Comparison of ENCODE assay signal across 8 mouse cellular contexts in the genomic region with DNA sequence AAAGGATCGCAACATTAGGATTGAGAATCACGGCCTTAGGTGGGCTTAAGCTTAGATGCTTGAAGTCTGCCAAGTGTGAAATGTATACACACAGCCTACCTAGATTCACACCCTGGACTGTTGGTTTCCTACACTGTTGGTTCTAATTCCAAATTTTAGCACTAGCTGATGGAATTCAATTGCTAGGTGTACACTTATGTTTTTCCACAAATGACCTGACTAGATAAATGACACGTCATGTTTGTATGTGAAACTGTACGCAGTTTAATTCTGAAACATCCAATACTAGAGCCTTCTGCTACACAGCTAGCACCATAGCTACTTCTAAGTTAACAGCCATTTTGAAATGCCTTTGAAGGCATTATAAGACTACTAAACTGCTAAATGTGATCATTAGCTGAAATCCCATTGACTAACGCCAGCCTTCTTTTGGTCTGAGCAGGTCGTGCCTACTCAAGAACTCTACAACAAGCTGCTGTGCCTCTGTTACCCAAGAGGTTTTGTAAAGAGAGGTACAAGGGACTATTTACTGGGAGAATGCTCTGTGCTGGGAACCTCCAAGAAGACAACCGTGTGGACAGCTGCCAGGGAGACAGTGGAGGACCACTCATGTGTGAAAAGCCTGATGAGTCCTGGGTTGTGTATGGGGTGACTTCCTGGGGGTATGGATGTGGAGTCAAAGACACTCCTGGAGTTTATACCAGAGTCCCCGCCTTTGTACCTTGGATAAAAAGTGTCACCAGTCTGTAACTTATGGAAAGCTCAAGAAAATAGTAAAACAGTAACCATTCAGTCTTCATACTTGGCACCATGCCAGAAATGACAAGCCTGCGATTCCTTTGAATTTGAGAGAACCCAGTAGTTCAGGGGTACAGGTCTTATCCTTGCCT. TPM values are rescaled to one million over a fixed set of nuclear protein-coding genes. Genes with fewer than 3 reads are reported as not detected.
DNase-seq lines count a peak whose midpoint lies in the region; ATAC-seq and TF ChIP-seq lines count a peak whose summit lies in the region.

No protein-coding gene starts in this region.

- ATAC-seq in forebrain, embryonic 11.5 days (replicated peaks; ENCODE audit: low FRiP score) = no peak
- no peak for ATAC-seq in forebrain, embryonic 16.5 days
- no peak for ATAC-seq in hindbrain, embryonic 16.5 days
- ATAC-seq in liver, embryonic 14.5 days (ENCODE audit: insufficient read depth) = no peak

- no peak overlapping the region for H3K4me3 ChIP-seq in forebrain, embryonic 11.5 days (ENCODE audit: low read depth, low read length)
- no peak overlapping the region for H3K4me3 ChIP-seq in forebrain, embryonic 16.5 days (replicated peaks; ENCODE audit: low read length)
- no peak overlapping the region for H3K4me3 ChIP-seq in hindbrain, embryonic 16.5 days (ENCODE audit: low read length)
- peak overlapping the region; percentile 28 to 86; a peak in 3 of 4 replicates for H3K4me3 ChIP-seq in liver, embryonic 14.5 days (ENCODE audit: insufficient read depth in 1 of 2, low read depth in 2 of 2, low read length in 2 of 2)

- H3K4me1 ChIP-seq in forebrain, embryonic 11.5 days (replicated peaks; ENCODE audit: control insufficient read depth, insufficient read depth, low read length) = no peaks in the 10 kb centered on the region
- peaks cover 16% of the 10 kb centered on the region for H3K4me1 ChIP-seq in forebrain, embryonic 16.5 days (replicated peaks; ENCODE audit: control insufficient read depth, insufficient read depth, low read length)
- H3K4me1 ChIP-seq in hindbrain, embryonic 16.5 days (ENCODE audit: control insufficient read depth, insufficient read depth, low read depth, low read length) = peaks cover 7% of the 10 kb centered on the region
- peaks cover 0 to 8% of the 10 kb centered on the region in 2 experiments; a peak in 2 of 4 replicates for H3K4me1 ChIP-seq in liver, embryonic 14.5 days (replicated peaks; ENCODE audit: control insufficient read depth in 2 of 2, insufficient read depth in 2 of 2, low read length in 1 of 2)

- no peak for TF ChIP-seq EP300 in liver, embryonic 14.5 days (IDR thresholded peaks at IDR 0.05; ENCODE audit: low read depth)

- H3K36me3 ChIP-seq in forebrain, embryonic 11.5 days (ENCODE audit: control insufficient read depth, insufficient read depth, low read length) = no peaks in the 10 kb centered on the region; the same call in 1 of the 2 replicates
- H3K36me3 ChIP-seq in forebrain, embryonic 16.5 days (ENCODE audit: control insufficient read depth, insufficient read depth) = peaks cover 3% of the 10 kb centered on the region; the same call in 1 of the 2 replicates
- H3K36me3 ChIP-seq in hindbrain, embryonic 16.5 days (ENCODE audit: control insufficient read depth, insufficient read depth, low read length) = no peaks in the 10 kb centered on the region
- peaks cover 16% of the 10 kb centered on the region for H3K36me3 ChIP-seq in liver, embryonic 14.5 days (replicated peaks; ENCODE audit: control insufficient read depth, insufficient read depth, low read depth)

- no peaks in the 10 kb centered on the region for H3K27me3 ChIP-seq in forebrain, embryonic 11.5 days (ENCODE audit: control insufficient read depth, insufficient read depth, low read length)
- H3K27me3 ChIP-seq in forebrain, embryonic 16.5 days (replicated peaks; ENCODE audit: control insufficient read depth, insufficient read depth, low read length) = no peaks in the 10 kb centered on the region
- H3K27me3 ChIP-seq in hindbrain, embryonic 16.5 days (replicated peaks; ENCODE audit: control insufficient read depth, insufficient read depth, low read length) = no peaks in the 10 kb centered on the region
- no peaks in the 10 kb centered on the region for H3K27me3 ChIP-seq in liver, embryonic 14.5 days (ENCODE audit: control insufficient read depth, insufficient read depth, low read length)

- H3K9ac ChIP-seq in forebrain, embryonic 11.5 days (ENCODE audit: low read length) = no peak overlapping the region
- no peak overlapping the region for H3K9ac ChIP-seq in forebrain, embryonic 16.5 days (replicated peaks; ENCODE audit: low read depth, low read length)
- no peak overlapping the region for H3K9ac ChIP-seq in hindbrain, embryonic 16.5 days (ENCODE audit: low read depth, low read length)
- H3K9ac ChIP-seq in liver, embryonic 14.5 days (replicated peaks) = peak overlapping the region; percentile 50; the same call in 1 of the 2 replicates

- H3K27ac ChIP-seq in forebrain, embryonic 11.5 days (ENCODE audit: low read depth, low read length) = no peak overlapping the region
- no peak overlapping the region for H3K27ac ChIP-seq in forebrain, embryonic 16.5 days (ENCODE audit: low read length)
- no peak overlapping the region for H3K27ac ChIP-seq in hindbrain, embryonic 16.5 days (ENCODE audit: low read depth, low read length)
- peak overlapping the region; percentile 73 for H3K27ac ChIP-seq in liver, embryonic 14.5 days

- DNase-seq in forebrain, embryonic 11.5 days (ENCODE audit: low spot score) = no peak
- peak; percentile 64 for DNase-seq in 416B (ENCODE audit: low read depth)
- peak; percentile 37 for DNase-seq in c-Kit-positive CD71-positive TER-119-positive erythroid progenitor cells, embryonic 14.5 days (ENCODE audit: low spot score)
- no peak for DNase-seq in liver, embryonic 14.5 days (ENCODE audit: low read depth in 3 of 3, low spot score in 3 of 3)
- DNase-seq in thymus, postnatal 25 days = no peak
- no peak for DNase-seq in spleen, postnatal 4 days (ENCODE audit: low spot score in 2 of 2)

- 53% methylated on average over 9 of the region's 9 CpGs for WGBS in forebrain, embryonic 11.5 days
- WGBS in forebrain, embryonic 16.5 days = 48% methylated on average over 9 of the region's 9 CpGs
- 49% methylated on average over 9 of the region's 9 CpGs for WGBS in hindbrain, embryonic 16.5 days
- 36% methylated on average over 9 of the region's 9 CpGs for WGBS in liver, embryonic 14.5 days (ENCODE audit: insufficient replicate concordance)

- 0 out of 2 replicates have a peak overlapping the region, but pooled peaks have one; percentile 15 for H3K4me2 ChIP-seq in forebrain, embryonic 11.5 days (ENCODE audit: low read depth, low read length, severe bottlenecking)
- no peak overlapping the region for H3K4me2 ChIP-seq in forebrain, embryonic 16.5 days (ENCODE audit: low read length)
- peak overlapping the region; percentile 2; the same call in 1 of the 2 replicates for H3K4me2 ChIP-seq in hindbrain, embryonic 16.5 days (ENCODE audit: low read length)
- H3K4me2 ChIP-seq in liver, embryonic 14.5 days (ENCODE audit: low read depth) = peak overlapping the region; percentile 88

- TF ChIP-seq CTCF in liver, embryonic 14.5 days (IDR thresholded peaks at IDR 0.05; ENCODE audit: low read depth) = no peak

- no peaks in the 10 kb centered on the region for H3K9me3 ChIP-seq in forebrain, embryonic 11.5 days (ENCODE audit: control insufficient read depth, low read length)
- H3K9me3 ChIP-seq in forebrain, embryonic 16.5 days (ENCODE audit: control insufficient read depth, low read length) = no peaks in the 10 kb centered on the region
- H3K9me3 ChIP-seq in hindbrain, embryonic 16.5 days (ENCODE audit: control insufficient read depth, low read length) = no peaks in the 10 kb centered on the region
- no peaks in the 10 kb centered on the region for H3K9me3 ChIP-seq in liver, embryonic 14.5 days (ENCODE audit: control insufficient read depth, low read length)

RNA-seq across cellular contexts. Expression of a gene that starts 59.3 kb away (rescaled TPM):
- 1.1 and 1.7 TPM in 2 replicates for polyA plus RNA-seq in forebrain, embryonic 11.5 days (2014; fragmentation: Nextera tagmentation; extraction: Ambion mirVana)
- 5.9 and 6.9 TPM in 2 replicates for polyA plus RNA-seq in forebrain, embryonic 16.5 days (2015; fragmentation: Nextera tagmentation; extraction: Ambion mirVana)
- 25.1 and 25.9 TPM in 2 replicates for polyA plus RNA-seq in hindbrain, embryonic 16.5 days (2015; fragmentation: Nextera tagmentation; extraction: Ambion mirVana)
- 0.13 and 0.18 TPM in 2 replicates for polyA plus RNA-seq in liver, embryonic 14.5 days (2012; rRNA removed)
- polyA plus RNA-seq in liver, embryonic 14.5 days (2014; fragmentation: Nextera tagmentation; extraction: Ambion mirVana) = 0.25 and 0.34 TPM in 2 replicates

Comparison
In these comparisons a context has a peak if more than half of its experiments do, and no peak if none do; other contexts are left out.
1. DNase-seq: peak in 416B (single experiment) and c-Kit-positive CD71-positive TER-119-positive erythroid progenitor cells, embryonic 14.5 days (single experiment); none in forebrain, embryonic 11.5 days (single experiment), liver, embryonic 14.5 days (0 of 3), thymus, postnatal 25 days (single experiment) and spleen, postnatal 4 days (0 of 2).
2. H3K4me3 ChIP-seq: peak in liver, embryonic 14.5 days (2 of 2); none in forebrain, embryonic 11.5 days (single experiment), forebrain, embryonic 16.5 days (single experiment) and hindbrain, embryonic 16.5 days (single experiment).